Mouse (Mus musculus): Measurements from ENCODE around the gene Serpinc1.

Serpinc1 gene

DNA sequence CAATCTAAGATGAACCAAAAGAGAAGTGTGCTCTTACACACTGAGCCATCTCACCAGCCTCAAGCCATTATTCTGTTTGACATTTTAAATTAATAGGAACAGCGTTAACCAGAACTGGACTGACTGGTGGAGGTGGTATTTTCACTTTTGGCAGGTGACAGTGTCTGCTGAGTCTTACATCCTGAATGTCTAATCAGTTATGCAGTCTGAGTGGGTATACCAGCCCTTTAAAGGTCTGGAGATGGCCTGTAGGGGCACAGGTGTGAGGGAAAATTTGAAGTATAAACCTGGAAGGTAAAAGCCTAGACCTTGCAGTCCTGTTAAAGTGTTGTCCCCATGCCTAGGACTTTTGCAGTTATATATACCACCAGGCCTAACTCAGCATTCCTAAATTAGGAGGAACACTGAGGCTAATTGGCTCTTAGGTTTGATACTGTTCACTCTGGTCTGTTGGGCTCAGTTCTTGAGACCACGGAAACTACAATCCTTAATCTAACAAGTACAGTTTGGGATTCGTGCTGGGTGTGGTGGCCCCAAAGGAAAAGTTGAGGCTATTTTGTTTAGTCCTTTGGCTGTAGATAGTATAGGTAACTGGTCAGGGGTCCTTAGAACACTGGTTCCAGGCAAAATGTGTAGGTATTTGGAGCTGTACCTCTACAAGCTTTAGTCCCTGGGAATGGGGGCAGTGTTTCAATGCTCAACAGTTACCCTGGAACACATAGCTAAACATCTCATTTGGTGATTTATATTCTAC lies 60.8 kb downstream of the Serpinc1 start:
- in situ Hi-C loops (cut with MboI; ENCODE audit: low pct_unique_long_range_greater_than_20kb in 1 of 2, low sequenced_read_pairs in 2 of 2, unreplicated experiment in 1 of 2), result no loop called here

DNA sequence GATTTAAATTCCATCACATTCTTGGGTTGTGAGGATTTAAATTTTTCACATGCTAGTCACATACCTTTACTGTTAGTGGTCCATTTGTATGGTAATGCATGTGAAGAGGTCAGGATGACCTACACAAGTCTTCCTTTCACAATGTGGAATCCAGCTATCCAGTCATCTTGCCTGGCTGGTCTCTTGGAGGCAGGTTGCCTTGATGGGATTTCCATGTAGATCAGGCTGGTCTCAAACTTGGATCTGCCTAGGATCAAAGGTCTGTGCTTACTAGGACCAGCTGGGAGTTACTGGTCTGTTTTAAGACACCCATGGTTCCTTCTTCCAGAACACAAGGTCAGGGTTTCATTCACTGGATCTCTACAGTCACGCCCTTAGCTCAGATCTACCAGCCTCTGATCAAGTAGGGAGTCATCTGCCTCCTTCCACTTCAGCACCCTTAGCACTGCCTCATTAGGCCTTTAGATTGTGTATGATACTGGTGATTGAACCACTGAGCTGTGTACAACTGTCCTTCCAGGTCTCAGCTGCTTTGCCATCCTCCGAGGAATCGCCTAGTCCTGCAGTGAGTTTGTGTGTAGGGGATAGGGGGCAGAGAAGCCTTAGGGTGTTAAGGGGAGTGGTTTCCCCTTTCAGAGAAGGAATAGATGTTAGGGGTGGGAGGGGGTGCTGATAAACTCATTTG lies 61.5 kb downstream of the Serpinc1 start:
- in situ Hi-C loops (cut with MboI; ENCODE audit: low pct_unique_long_range_greater_than_20kb in 1 of 2, low sequenced_read_pairs in 2 of 2, unreplicated experiment in 1 of 2), result no loop called here

DNA sequence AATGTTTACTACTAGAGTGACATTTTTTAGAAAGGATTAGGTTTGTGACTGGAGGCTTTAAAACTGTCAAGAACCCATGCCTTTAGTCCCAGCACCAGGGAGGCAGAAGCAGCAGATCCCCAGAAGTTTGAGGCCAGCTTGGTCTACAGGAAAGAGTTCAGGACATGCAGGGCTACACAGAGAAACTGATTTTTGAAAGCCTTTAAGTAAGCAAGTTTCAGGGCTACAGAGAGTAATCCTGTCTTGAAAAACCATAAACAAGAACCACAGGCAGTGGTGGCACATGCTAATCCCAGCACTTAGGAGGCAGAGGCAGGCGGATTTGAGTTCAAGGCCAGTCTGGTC lies 62.0 kb downstream of the Serpinc1 start:
- in situ Hi-C loops (cut with MboI; ENCODE audit: low pct_unique_long_range_greater_than_20kb in 1 of 2, low sequenced_read_pairs in 2 of 2, unreplicated experiment in 1 of 2), result no loop called here

DNA sequence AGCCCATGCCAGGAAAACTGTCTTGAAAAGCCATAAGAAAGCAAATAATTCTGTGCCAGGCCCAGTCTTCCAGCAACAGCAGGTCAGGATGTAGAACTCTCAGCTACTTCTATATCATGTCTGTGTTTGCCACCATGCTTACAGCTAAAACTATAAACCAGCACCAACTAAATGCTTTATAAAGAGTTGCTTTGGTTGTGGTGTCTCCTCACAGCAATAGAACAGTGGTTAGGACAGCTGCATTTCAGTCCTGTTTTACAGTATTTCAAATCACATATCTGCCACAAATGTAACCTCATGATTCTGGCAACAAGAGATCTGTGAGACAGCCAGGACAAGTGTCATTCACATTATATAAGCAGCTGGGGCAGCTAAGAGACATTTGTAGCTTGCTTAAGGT lies 62.5 kb downstream of the Serpinc1 start:
- in situ Hi-C loops (cut with MboI; ENCODE audit: low pct_unique_long_range_greater_than_20kb in 1 of 2, low sequenced_read_pairs in 2 of 2, unreplicated experiment in 1 of 2), result no loop called here

DNA sequence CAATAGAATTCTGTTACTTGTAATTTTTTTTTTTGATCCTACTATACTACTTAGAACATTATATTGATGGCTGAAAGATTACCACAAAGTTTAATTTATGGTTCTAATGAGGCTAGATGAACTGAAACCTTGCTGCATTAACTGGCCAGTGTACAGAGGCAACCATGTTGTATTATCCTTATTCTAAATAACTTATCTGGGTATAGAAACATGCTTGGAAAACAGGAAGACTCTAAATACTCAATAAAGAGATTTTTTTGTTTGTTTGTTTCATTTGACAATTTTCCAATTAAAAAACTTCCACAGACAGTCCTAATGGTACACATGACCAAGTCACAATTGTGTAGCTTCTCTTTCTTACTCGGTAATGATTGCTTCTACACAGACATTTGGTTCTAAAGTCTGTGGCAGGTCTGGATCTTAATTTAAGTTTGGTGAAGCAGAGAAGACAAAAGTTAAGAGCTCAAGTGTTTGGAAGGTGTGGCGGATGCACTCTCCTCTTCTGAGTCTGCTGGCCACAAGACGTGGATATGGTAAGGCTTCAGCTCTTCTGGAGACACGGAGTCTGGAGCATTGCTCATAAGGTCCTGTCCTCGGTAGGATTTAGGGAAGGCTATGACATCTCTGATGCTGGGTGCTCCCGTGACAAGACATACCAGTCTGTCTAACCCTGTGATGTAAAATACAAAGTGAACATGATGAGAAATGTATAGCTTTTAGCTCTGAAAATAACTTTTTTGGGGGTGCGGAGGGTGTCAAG lies 63.1 kb downstream of the Serpinc1 start:
- in situ Hi-C loops (cut with MboI; ENCODE audit: low pct_unique_long_range_greater_than_20kb in 1 of 2, low sequenced_read_pairs in 2 of 2, unreplicated experiment in 1 of 2), result no loop called here

DNA sequence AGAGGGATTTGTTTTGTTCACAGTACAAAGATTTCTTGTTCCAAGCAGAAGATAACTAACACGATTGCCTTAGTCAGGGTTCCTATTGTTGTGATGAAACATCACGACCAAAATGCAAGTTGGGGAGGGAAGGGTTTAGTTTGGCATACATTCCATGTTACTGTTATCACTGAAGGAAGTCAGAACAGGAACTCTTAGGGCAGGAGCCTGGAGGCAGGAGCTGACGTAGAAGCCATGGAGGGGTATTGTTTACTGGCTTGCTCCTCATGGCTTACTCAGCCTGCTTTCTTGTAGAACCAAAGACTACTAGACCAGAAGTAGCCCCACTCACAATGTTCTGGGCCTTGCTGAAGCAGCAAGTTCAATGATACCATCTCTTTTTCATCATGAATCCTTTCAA lies 68.6 kb downstream of the Serpinc1 start:
- in situ Hi-C loops (cut with MboI; ENCODE audit: low pct_unique_long_range_greater_than_20kb in 1 of 2, low sequenced_read_pairs in 2 of 2, unreplicated experiment in 1 of 2), result no loop called here
